8 mouse cellular contexts compared by ENCODE assay signal in genomic region chr5:117506406-117506805, GRCm38 (mm10).
DNase-seq lines count a peak whose midpoint lies in the region; ATAC-seq and TF ChIP-seq lines count a peak whose summit lies in the region.

No protein-coding gene starts in this region.

- peak; percentile 92 for TF ChIP-seq CTCF in stomach, postnatal 0 days (IDR thresholded peaks at IDR 0.05; ENCODE audit: low read depth)

- no peaks in the 10 kb centered on the region for H3K27me3 ChIP-seq in embryonic facial prominence, embryonic 10.5 days (replicated peaks; ENCODE audit: low read depth, poor library complexity, severe bottlenecking)
- H3K27me3 ChIP-seq in kidney, embryonic 14.5 days (ENCODE audit: control insufficient read depth, insufficient read depth, low read length) = no peaks in the 10 kb centered on the region
- no peaks in the 10 kb centered on the region for H3K27me3 ChIP-seq in stomach, postnatal 0 days (ENCODE audit: control insufficient read depth, insufficient read depth, low read length)

- no peak for ATAC-seq in kidney, embryonic 14.5 days (ENCODE audit: low FRiP score, low TSS enrichment)
- peak; percentile 29; the same call in 1 of the 2 replicates for ATAC-seq in stomach, postnatal 0 days (ENCODE audit: low FRiP score, low TSS enrichment)

- no peaks in the 10 kb centered on the region for H3K36me3 ChIP-seq in embryonic facial prominence, embryonic 10.5 days (replicated peaks)
- no peaks in the 10 kb centered on the region for H3K36me3 ChIP-seq in kidney, embryonic 14.5 days (ENCODE audit: control insufficient read depth, insufficient read depth, low read length)
- H3K36me3 ChIP-seq in stomach, postnatal 0 days (ENCODE audit: control insufficient read depth, insufficient read depth, low read length) = no peaks in the 10 kb centered on the region

- no peak overlapping the region for H3K9ac ChIP-seq in kidney, embryonic 14.5 days (ENCODE audit: low read depth, low read length)
- no peak overlapping the region for H3K9ac ChIP-seq in stomach, postnatal 0 days (ENCODE audit: low read length)

- no peak overlapping the region for H3K4me3 ChIP-seq in embryonic facial prominence, embryonic 10.5 days
- no peak overlapping the region for H3K4me3 ChIP-seq in kidney, embryonic 14.5 days (ENCODE audit: low read length)
- H3K4me3 ChIP-seq in stomach, postnatal 0 days (ENCODE audit: low read depth, low read length) = no peak overlapping the region

- H3K9me3 ChIP-seq in embryonic facial prominence, embryonic 10.5 days = no peaks in the 10 kb centered on the region
- H3K9me3 ChIP-seq in kidney, embryonic 14.5 days (ENCODE audit: control insufficient read depth, low read length) = no peaks in the 10 kb centered on the region
- no peaks in the 10 kb centered on the region for H3K9me3 ChIP-seq in stomach, postnatal 0 days (ENCODE audit: control insufficient read depth, low read length)

- H3K4me1 ChIP-seq in embryonic facial prominence, embryonic 10.5 days = peaks cover 17% of the 10 kb centered on the region
- peaks cover 4% of the 10 kb centered on the region; the same call in 1 of the 2 replicates for H3K4me1 ChIP-seq in kidney, embryonic 14.5 days (ENCODE audit: control insufficient read depth, insufficient read depth, low read length)
- no peaks in the 10 kb centered on the region for H3K4me1 ChIP-seq in stomach, postnatal 0 days (replicated peaks; ENCODE audit: control insufficient read depth, insufficient read depth)

- DNase-seq in heart, postnatal 14 days = peak; percentile 42 to 65
- no peak for DNase-seq in heart, postnatal 25 days (ENCODE audit: low spot score)
- DNase-seq in CD4-positive helper T cell, adult 2 months (ENCODE audit: low read depth, low spot score) = peak; percentile 69
- peak; percentile 46 for DNase-seq in adrenal gland, postnatal 25 days
- DNase-seq in embryonic facial prominence, embryonic 10.5 days (ENCODE audit: low spot score) = peak; percentile 72
- DNase-seq in lung, postnatal 36 days = peak; percentile 51
- DNase-seq in stomach, postnatal 0 days (ENCODE audit: low spot score) = peak; percentile 78

- no peak overlapping the region for H3K4me2 ChIP-seq in kidney, embryonic 14.5 days (replicated peaks; ENCODE audit: low read depth, low read length)
- no peak overlapping the region for H3K4me2 ChIP-seq in stomach, postnatal 0 days (replicated peaks; ENCODE audit: low read depth)

- intact Hi-C loops in heart, postnatal 14 days (cut with DNase I) = no loop called here
- intact Hi-C loops in heart, postnatal 25 days (cut with DNase I) = no loop called here

- no peak overlapping the region for H3K27ac ChIP-seq in embryonic facial prominence, embryonic 10.5 days (replicated peaks)
- peak overlapping the region; percentile 51; the same call in 1 of the 2 replicates for H3K27ac ChIP-seq in kidney, embryonic 14.5 days (ENCODE audit: low read depth, low read length)
- no peak overlapping the region for H3K27ac ChIP-seq in stomach, postnatal 0 days (replicated peaks)

- 44% methylated on average over 13 of the region's 13 CpGs for WGBS in embryonic facial prominence, embryonic 10.5 days
- WGBS in kidney, embryonic 14.5 days = 26% methylated on average over 13 of the region's 13 CpGs
- WGBS in stomach, postnatal 0 days = 26% methylated on average over 13 of the region's 13 CpGs

- no peak for TF ChIP-seq EP300 in stomach, postnatal 0 days (optimal IDR thresholded peaks at IDR 0.05)
